Mouse (Mus musculus) CH12.LX (cell line): Measurements from ENCODE around the gene Rfc1. TPM values are rescaled to one million over a fixed set of nuclear protein-coding genes. Genes with fewer than 3 reads are reported as not detected.

Experiments
- DNase-seq: peaks from one replicate; pipeline ENCODE4 v3.0.0-alpha.2; 2013; ENCODE audit errors: extremely low read depth
- H3K27ac ChIP-seq: 2 replicates; pipeline ENCODE4 v1.5.1; 2012; ENCODE audit warnings: low read depth, mild to moderate bottlenecking, control low read depth, moderate library complexity; ENCODE audit not compliant: insufficient read depth
- H3K27me3 ChIP-seq: replicated peaks from 2 replicates; pipeline ENCODE3; 2012; ENCODE audit warnings: inconsistent platforms
- H3K36me3 ChIP-seq, 2 experiments: replicated peaks in 1 of 2; 2 replicates each; pipeline versions ENCODE3 to v1.6.1; 2012; ENCODE audit warnings: inconsistent platforms in 1 of 2, low read length in 1 of 2, mild to moderate bottlenecking in 1 of 2, mixed read lengths in 1 of 2, moderate library complexity in 1 of 2; ENCODE audit not compliant: control insufficient read depth in 1 of 2, insufficient read depth in 1 of 2
- H3K4me1 ChIP-seq, 2 experiments: 2 replicates each; pipeline ENCODE4 v1.6.1; 2012; ENCODE audit warnings: inconsistent platforms in 1 of 2, moderate library complexity in 1 of 2; ENCODE audit not compliant: insufficient read depth in 2 of 2, control insufficient read depth in 1 of 2
- H3K4me2 ChIP-seq: 2 replicates; pipeline ENCODE4 v1.6.1; 2012; ENCODE audit warnings: low read depth, mild to moderate bottlenecking, control low read depth; ENCODE audit not compliant: poor library complexity, insufficient read depth, severe bottlenecking
- H3K4me3 ChIP-seq, 3 experiments: fragments of 150-350 bp in 1 of 3; sonication (generic) in 1 of 3; replicated peaks in 1 of 3; 2 replicates each; pipeline versions ENCODE3 to v1.5.1; 2011 to 2012; ENCODE audit warnings: low read depth in 2 of 3, low read length in 2 of 3, mild to moderate bottlenecking in 2 of 3, moderate library complexity in 2 of 3, control low read depth in 1 of 3, improper control_type of control experiment in 1 of 3, inconsistent platforms in 1 of 3, mixed read lengths in 1 of 3; ENCODE audit not compliant: poor library complexity in 1 of 3
- H3K79me2 ChIP-seq: replicated peaks from 2 replicates; pipeline ENCODE4 v1.6.1; 2012; ENCODE audit warnings: mild to moderate bottlenecking, moderate library complexity; ENCODE audit not compliant: control insufficient read depth, poor library complexity, insufficient read depth, severe bottlenecking; ENCODE audit errors: extremely low read depth
- H3K9ac ChIP-seq: 2 replicates; pipeline ENCODE4 v1.6.1; 2012; ENCODE audit warnings: low read depth, mild to moderate bottlenecking, control low read depth, moderate library complexity; ENCODE audit not compliant: insufficient read depth
- H3K9me3 ChIP-seq: replicated peaks from 2 replicates; pipeline ENCODE3; 2012; ENCODE audit warnings: low read length, inconsistent platforms, mixed read lengths
- CHD2 ChIP-seq: IDR thresholded peaks from 2 replicates; pipeline ENCODE4 v1.6.1; 2011; ENCODE audit warnings: low read length, improper control_type of control experiment
- CTCF ChIP-seq, 2 experiments: IDR thresholded peaks in 1 of 2; conservative IDR thresholded peaks in 1 of 2; 2 replicates each; pipeline ENCODE4 v1.5.1; 2011 to 2012; ENCODE audit warnings: low read depth in 2 of 2, low read length in 2 of 2, improper control_type of control experiment in 1 of 2, inconsistent platforms in 1 of 2, mild to moderate bottlenecking in 1 of 2, moderate library complexity in 1 of 2
- E2F4 ChIP-seq: IDR thresholded peaks from 2 replicates; pipeline ENCODE4 v1.6.1; 2011; ENCODE audit warnings: low read depth, low read length, improper control_type of control experiment; ENCODE audit not compliant: insufficient replicate concordance
- EP300 ChIP-seq: IDR thresholded peaks from 2 replicates; pipeline ENCODE4 v1.6.1; 2011; ENCODE audit warnings: low read length, improper control_type of control experiment
- ETS1 ChIP-seq: conservative IDR thresholded peaks from 2 replicates; pipeline ENCODE4 v1.6.1; 2012; ENCODE audit warnings: low read depth, mild to moderate bottlenecking, inconsistent platforms, low read length, improper control_type of control experiment, moderate library complexity
- JUN ChIP-seq: IDR thresholded peaks from 2 replicates; pipeline ENCODE4 v1.6.1; 2011; ENCODE audit warnings: low read depth, mild to moderate bottlenecking, low read length, improper control_type of control experiment, moderate library complexity; ENCODE audit not compliant: insufficient read depth
- JUND ChIP-seq: conservative IDR thresholded peaks from 2 replicates; pipeline ENCODE4 v1.6.1; 2011; ENCODE audit warnings: low read depth, low read length, improper control_type of control experiment
- KAT2A ChIP-seq: IDR thresholded peaks from 2 replicates; pipeline ENCODE4 v1.6.1; 2012; ENCODE audit warnings: low read length, improper control_type of control experiment, inconsistent platforms; ENCODE audit not compliant: insufficient replicate concordance
- MEF2A ChIP-seq: IDR thresholded peaks from 2 replicates; pipeline ENCODE4 v1.6.1; 2014; ENCODE audit warnings: low read depth, mild to moderate bottlenecking, inconsistent platforms, low read length, improper control_type of control experiment, borderline replicate concordance
- NRF1 ChIP-seq: IDR thresholded peaks from 2 replicates; pipeline ENCODE4 v1.6.1; 2014; ENCODE audit warnings: low read depth, mild to moderate bottlenecking, inconsistent platforms, low read length, improper control_type of control experiment, moderate library complexity
- PAX5 ChIP-seq: IDR thresholded peaks from 2 replicates; pipeline ENCODE4 v1.6.1; 2012; ENCODE audit warnings: low read length, inconsistent platforms, mixed read lengths
- POLR2A ChIP-seq: IDR thresholded peaks from 2 replicates; pipeline ENCODE4 v1.6.1; 2011; ENCODE audit warnings: low read depth, mild to moderate bottlenecking, improper control_type of control experiment, low read length
- SMC3 ChIP-seq: IDR thresholded peaks from 2 replicates; pipeline ENCODE4 v1.6.1; 2011; ENCODE audit warnings: low read depth, low read length, improper control_type of control experiment
- TBP ChIP-seq: conservative IDR thresholded peaks from 2 replicates; pipeline ENCODE4 v1.6.1; 2011; ENCODE audit warnings: low read depth, low read length, improper control_type of control experiment
- UBTF ChIP-seq: IDR thresholded peaks from 2 replicates; pipeline ENCODE4 v1.6.1; 2012; ENCODE audit warnings: low read depth, mild to moderate bottlenecking, inconsistent platforms, low read length, improper control_type of control experiment, moderate library complexity
- ZC3H11A ChIP-seq: IDR thresholded peaks from 2 replicates; pipeline ENCODE4 v1.6.1; 2012; ENCODE audit warnings: low read depth, mild to moderate bottlenecking, inconsistent platforms, low read length, improper control_type of control experiment
- ZMIZ1 ChIP-seq: IDR thresholded peaks from 2 replicates; pipeline ENCODE4 v1.6.1; 2012; ENCODE audit warnings: low read depth, mild to moderate bottlenecking, inconsistent platforms, low read length, improper control_type of control experiment
- dilution Hi-C: fragments of 300-500 bp; cut with MboI; formaldehyde crosslinking; loops from 2 replicates; pipeline ENCODE4 v1.14.3; 2020; ENCODE audit warnings: low sequenced_read_pairs; ENCODE audit not compliant: extremely low pct_unique_long_range_greater_than_20kb, extremely low pct_ligation_motif_present
- in situ Hi-C: fragments of 300-500 bp; cut with MboI; formaldehyde crosslinking; loops from 3 replicates; pipeline ENCODE4 v1.14.3; 2019; ENCODE audit warnings: low sequenced_read_pairs, low pct_ligation_motif_present, low pct_unique_long_range_greater_than_20kb, mixed read lengths
- polyA plus RNA-seq: library from polyadenylated mRNA; unstranded; fragments of >175 nt; gene quantifications from 2 replicates; pipeline ENCODE4 v1.2.1, GENCODE M21; 2012; ENCODE audit warnings: low read depth; ENCODE audit not compliant: insufficient read length
- total RNA-seq, 2 experiments: library from RNA; depleted of rRNA; stranded (reverse); fragments of 300-350 nt in 1 of 2; fragments of >200 nt in 1 of 2; gene quantifications; 2 replicates each; pipeline ENCODE4 v1.2.3; 2012 to 2014

Gene Rfc1
- total and polyA plus RNA-seq, 3 experiments: 64.9 to 83.1 (median 80.8) TPM

DNA sequence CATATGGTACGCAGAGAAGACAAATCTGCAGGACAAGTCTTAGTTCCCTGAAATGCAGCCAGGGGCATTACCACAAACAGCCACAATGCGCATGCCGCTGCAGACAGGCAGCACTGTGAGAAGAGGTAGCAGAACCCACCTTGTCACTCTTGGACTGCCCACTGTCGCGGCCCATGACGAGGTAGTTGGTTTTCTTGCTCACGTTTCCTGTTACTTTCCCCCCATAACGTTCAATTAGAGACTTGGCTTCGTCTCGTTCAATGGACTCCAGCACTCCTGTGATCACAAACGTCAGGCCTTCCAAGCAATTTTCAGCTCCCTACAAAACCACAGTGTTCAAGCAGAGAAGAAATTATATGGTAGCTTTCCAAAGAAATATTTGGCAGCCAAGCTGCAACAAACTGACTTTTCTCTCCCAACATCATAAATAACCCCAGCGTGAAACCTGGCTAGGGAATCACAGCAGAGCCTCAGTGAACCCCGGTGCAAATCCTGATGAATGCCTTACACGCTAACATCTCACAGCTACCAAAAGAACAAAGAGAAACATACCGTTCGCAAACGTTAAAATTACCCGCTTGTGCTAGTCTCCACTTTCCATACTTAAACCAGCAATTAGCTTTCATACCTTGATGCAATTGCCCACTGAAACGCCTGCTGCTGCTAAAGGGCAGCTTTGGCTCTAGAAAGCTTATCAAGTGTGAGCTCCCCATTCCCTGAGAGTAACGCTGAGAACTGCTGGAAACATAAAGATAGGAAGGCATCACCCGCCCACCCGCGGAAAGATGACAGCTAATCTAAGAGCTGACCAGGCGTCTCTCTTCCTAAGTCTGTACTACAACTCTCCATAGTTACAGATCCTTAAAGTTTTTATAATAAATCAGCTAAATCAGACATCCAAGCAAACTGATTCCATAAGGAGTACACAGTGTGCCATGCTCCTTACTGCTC is 47.4 kb downstream of the Rfc1 start:
- no peak for DNase-seq
- no peak overlapping the region for H3K27ac ChIP-seq
- no peak overlapping the region for H3K4me3 ChIP-seq
- no peaks in the 10 kb centered on the region for H3K27me3 ChIP-seq
- H3K36me3 ChIP-seq: peaks cover 62 to 77% of the 10 kb centered on the region in 2 experiments
- in situ Hi-C loops: no loop called here
- no peak overlapping the region for H3K9ac ChIP-seq
- H3K4me2 ChIP-seq: no peak overlapping the region
- peaks cover 2 to 9% of the 10 kb centered on the region in 2 experiments; a peak in 1 of 4 replicates for H3K4me1 ChIP-seq
- TF ChIP-seq NRF1: no peak
- no peak for TF ChIP-seq ETS1
- no peak for TF ChIP-seq MEF2A
- TF ChIP-seq SMC3: no peak
- TF ChIP-seq POLR2A: no peak
- no peak for TF ChIP-seq JUND
- TF ChIP-seq, all 38 proteins: peak for 0
- peaks cover 2% of the 10 kb centered on the region for H3K9me3 ChIP-seq
- H3K79me2 ChIP-seq: peaks cover 14% of the 10 kb centered on the region
- dilution Hi-C loops: no loop called here

DNA sequence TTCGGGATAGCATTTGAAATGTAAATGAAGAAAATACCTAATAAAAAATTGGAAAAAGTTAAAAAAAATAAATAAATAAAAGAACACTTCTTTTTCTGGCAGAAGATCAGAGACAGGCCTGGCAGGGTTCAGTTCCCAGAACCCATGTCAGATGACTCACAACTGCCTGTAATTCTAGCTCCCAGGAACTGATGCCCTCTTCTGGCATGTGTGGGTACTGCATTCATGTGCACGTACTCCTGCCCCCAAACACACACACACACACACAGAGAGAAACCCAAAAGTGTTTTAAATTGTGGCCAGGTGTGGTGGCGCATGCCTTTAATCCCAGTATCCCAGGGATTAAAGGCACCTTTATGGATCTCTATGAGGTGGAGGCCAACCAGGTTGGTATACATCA is 51.3 kb downstream of the Rfc1 start:
- H3K4me2 ChIP-seq: no peak overlapping the region
- TF ChIP-seq SMC3 (0 out of 2 replicates have a peak, but pooled peaks have one; percentile 10), CHD2 (no peak), ZMIZ1 (no peak), CTCF (conservative IDR thresholded peaks at IDR 0.05 in 1 of 2, IDR thresholded peaks at IDR 0.05 in 1 of 2; ENCODE audit: low read depth in 2 of 2, low read length in 2 of 2) (peak; percentile 32 to 50; a peak in 3 of 4 replicates), EP300 (no peak)
- peaks cover 58 to 70% of the 10 kb centered on the region in 2 experiments for H3K36me3 ChIP-seq
- in situ Hi-C loops: no loop called here
- H3K4me1 ChIP-seq: no peaks in the 10 kb centered on the region
- peaks cover 2% of the 10 kb centered on the region for H3K9me3 ChIP-seq
- H3K27ac ChIP-seq: no peak overlapping the region
- peak; percentile 56 for DNase-seq
- no peaks in the 10 kb centered on the region for H3K27me3 ChIP-seq
- no peak overlapping the region for H3K4me3 ChIP-seq
- dilution Hi-C loops: no loop called here
- no peak overlapping the region for H3K9ac ChIP-seq
- no peaks in the 10 kb centered on the region for H3K79me2 ChIP-seq

DNA sequence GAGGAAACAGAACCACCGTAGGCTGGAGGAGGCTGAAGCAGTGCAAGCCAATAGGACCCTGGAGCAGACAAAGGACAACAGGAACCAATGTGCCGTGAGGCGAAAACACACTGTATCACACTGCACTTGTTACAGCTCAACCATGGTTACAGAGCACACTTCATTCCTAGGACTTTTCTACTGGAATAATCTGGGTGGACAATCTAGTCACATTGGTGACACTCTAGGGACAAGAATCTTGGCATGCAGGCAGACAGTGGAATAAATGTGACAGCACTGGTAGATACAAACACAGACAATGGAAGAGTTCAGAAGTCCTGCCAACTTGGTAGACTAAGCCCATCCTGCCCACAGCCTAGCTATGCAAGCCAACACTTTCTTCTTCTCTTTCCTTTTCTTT is 54.3 kb downstream of the Rfc1 start:
- no peaks in the 10 kb centered on the region for H3K4me1 ChIP-seq
- in situ Hi-C loops (no loop called here), dilution Hi-C loops (no loop called here)
- TF ChIP-seq PAX5: no peak
- TF ChIP-seq E2F4: no peak
- TF ChIP-seq TBP: no peak
- no peak for TF ChIP-seq SMC3
- TF ChIP-seq ZMIZ1: no peak
- no peak for TF ChIP-seq ZC3H11A
- no peak for TF ChIP-seq UBTF
- TF ChIP-seq KAT2A: no peak
- TF ChIP-seq JUN: no peak
- H3K4me3 ChIP-seq: no peak overlapping the region
- peaks cover 2% of the 10 kb centered on the region for H3K9me3 ChIP-seq
- peaks cover 58 to 73% of the 10 kb centered on the region in 2 experiments for H3K36me3 ChIP-seq
- no peaks in the 10 kb centered on the region for H3K79me2 ChIP-seq
- H3K9ac ChIP-seq: no peak overlapping the region
- no peak overlapping the region for H3K27ac ChIP-seq
- H3K27me3 ChIP-seq: no peaks in the 10 kb centered on the region
- H3K4me2 ChIP-seq: no peak overlapping the region
- DNase-seq: no peak
